Mouse (Mus musculus): ENCODE results near the gene Cdk6. TPM values are rescaled to one million over a fixed set of nuclear protein-coding genes. Genes with fewer than 3 reads are reported as not detected.

Gene Cdk6
- total and polyA plus RNA-seq, 3 experiments = 40.4 to 171 (median 50.8) TPM

DNA sequence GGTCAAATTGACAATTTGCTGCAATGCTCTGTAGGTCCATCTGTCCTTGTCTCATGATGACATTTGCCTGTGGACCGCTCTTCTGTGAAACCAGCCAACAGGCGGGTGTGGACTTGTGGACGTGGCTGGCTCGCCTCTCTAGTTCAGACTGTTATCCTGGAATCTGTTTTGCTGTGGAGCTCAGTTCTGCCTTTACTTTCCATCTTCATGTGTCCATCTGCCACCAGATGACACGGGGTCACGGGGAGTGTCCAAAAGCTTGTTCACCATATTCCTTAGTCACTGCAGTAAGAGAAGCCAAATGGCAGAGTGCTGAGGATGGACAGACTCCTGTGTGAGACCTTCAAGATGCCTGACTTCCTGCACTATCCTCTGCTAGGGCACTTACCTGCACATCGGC is 52.9 kb downstream of the Cdk6 start:
- H3K4me3 ChIP-seq (replicated peaks in 1 of 3; ENCODE audit: low read depth in 2 of 3, low read length in 2 of 3, poor library complexity in 1 of 3) = no peak overlapping the region
- H3K9ac ChIP-seq (ENCODE audit: insufficient read depth, low read depth) = no peak overlapping the region
- no peaks in the 10 kb centered on the region for H3K27me3 ChIP-seq (replicated peaks)
- H3K4me1 ChIP-seq (ENCODE audit: control insufficient read depth in 1 of 2, insufficient read depth in 2 of 2) = peaks cover 3 to 17% of the 10 kb centered on the region in 2 experiments; a peak in 2 of 4 replicates
- no peaks in the 10 kb centered on the region for H3K9me3 ChIP-seq (replicated peaks; ENCODE audit: low read length)
- H3K79me2 ChIP-seq (replicated peaks; ENCODE audit: control insufficient read depth, extremely low read depth, insufficient read depth, poor library complexity, severe bottlenecking) = peaks cover 79% of the 10 kb centered on the region
- H3K27ac ChIP-seq (ENCODE audit: insufficient read depth, low read depth) = no peak overlapping the region
- TF ChIP-seq ETS1 (conservative IDR thresholded peaks at IDR 0.05; ENCODE audit: low read depth, low read length) (no peak), CHD2 (IDR thresholded peaks at IDR 0.05; ENCODE audit: low read length) (no peak), MAX (IDR thresholded peaks at IDR 0.05; ENCODE audit: low read length) (no peak), MXI1 (IDR thresholded peaks at IDR 0.05; ENCODE audit: low read depth, low read length) (no peak), UBTF (IDR thresholded peaks at IDR 0.05; ENCODE audit: low read depth, low read length) (no peak), TCF12 (IDR thresholded peaks at IDR 0.05; ENCODE audit: low read depth, low read length) (no peak), NRF1 (IDR thresholded peaks at IDR 0.05; ENCODE audit: low read depth, low read length) (no peak), POLR2AphosphoS2 (IDR thresholded peaks at IDR 0.05; ENCODE audit: low read depth, low read length) (no peak), SIN3A (IDR thresholded peaks at IDR 0.05; ENCODE audit: low read length) (no peak), ELF1 (IDR thresholded peaks at IDR 0.05; ENCODE audit: low read depth, low read length) (no peak), RCOR1 (conservative IDR thresholded peaks at IDR 0.05; ENCODE audit: low read depth, low read length) (no peak), MAFK (IDR thresholded peaks at IDR 0.05; ENCODE audit: insufficient replicate concordance, low read length) (no peak)
- no peak overlapping the region for H3K4me2 ChIP-seq (ENCODE audit: insufficient read depth, low read depth, poor library complexity, severe bottlenecking)
- H3K36me3 ChIP-seq (replicated peaks in 1 of 2; ENCODE audit: control insufficient read depth in 1 of 2, insufficient read depth in 1 of 2, low read length in 1 of 2) = peaks cover 58 to 93% of the 10 kb centered on the region in 2 experiments
- no peak for DNase-seq (ENCODE audit: extremely low read depth)
- in situ Hi-C loops (cut with MboI; ENCODE audit: low pct_ligation_motif_present, low pct_unique_long_range_greater_than_20kb, low sequenced_read_pairs) (no loop called here), dilution Hi-C loops (cut with MboI; ENCODE audit: extremely low pct_ligation_motif_present, extremely low pct_unique_long_range_greater_than_20kb, low sequenced_read_pairs) (no loop called here)

DNA sequence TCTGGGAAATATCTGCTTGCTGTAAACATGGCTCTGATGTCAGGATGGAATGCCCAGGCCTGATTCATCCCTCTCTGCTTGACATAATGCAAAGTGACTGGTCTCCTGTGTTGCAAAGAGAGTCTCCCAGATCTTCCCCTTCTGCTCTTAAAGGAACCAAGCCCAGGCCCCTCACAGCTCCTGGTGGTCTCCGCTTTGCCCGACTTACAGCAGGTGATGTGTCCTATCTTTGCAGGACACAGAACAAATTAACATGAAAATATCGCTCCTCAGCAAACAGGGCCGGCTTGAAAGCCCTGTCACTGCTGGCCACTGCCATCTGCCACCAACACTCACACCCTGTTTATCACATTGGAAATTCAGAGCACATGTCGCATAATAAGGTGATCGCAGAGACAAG is 53.7 kb downstream of the Cdk6 start:
- no peak overlapping the region for H3K4me2 ChIP-seq (ENCODE audit: insufficient read depth, low read depth, poor library complexity, severe bottlenecking)
- dilution Hi-C loops (cut with MboI; ENCODE audit: extremely low pct_ligation_motif_present, extremely low pct_unique_long_range_greater_than_20kb, low sequenced_read_pairs) = no loop called here
- peaks cover 62 to 95% of the 10 kb centered on the region in 2 experiments for H3K36me3 ChIP-seq (replicated peaks in 1 of 2; ENCODE audit: control insufficient read depth in 1 of 2, insufficient read depth in 1 of 2, low read length in 1 of 2)

DNA sequence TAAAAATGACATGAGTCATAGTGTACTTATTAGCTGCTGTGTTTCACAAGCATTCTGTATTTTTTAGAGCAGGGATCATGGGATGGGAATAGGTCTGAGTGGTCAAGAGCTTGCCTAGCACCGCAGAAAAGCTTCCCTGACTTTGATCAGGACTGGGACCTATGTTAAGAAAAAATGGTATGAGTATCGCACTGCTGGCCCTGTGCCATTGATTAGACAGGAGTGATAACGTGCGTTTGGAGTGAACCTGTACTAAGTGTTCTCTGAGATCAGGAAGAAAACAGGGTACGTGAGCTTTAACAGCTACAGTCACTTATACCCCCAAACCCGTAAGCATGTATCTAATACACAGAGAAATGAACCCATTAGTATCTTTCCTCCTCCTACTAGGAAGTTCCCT is 54.9 kb downstream of the Cdk6 start:
- in situ Hi-C loops (cut with MboI; ENCODE audit: low pct_ligation_motif_present, low pct_unique_long_range_greater_than_20kb, low sequenced_read_pairs) (no loop called here), dilution Hi-C loops (cut with MboI; ENCODE audit: extremely low pct_ligation_motif_present, extremely low pct_unique_long_range_greater_than_20kb, low sequenced_read_pairs) (no loop called here)
- Histone ChIP-seq H3K36me3 (replicated peaks in 1 of 2; ENCODE audit: control insufficient read depth in 1 of 2, insufficient read depth in 1 of 2, low read length in 1 of 2) (peaks cover 54 to 86% of the 10 kb centered on the region in 2 experiments), H3K4me3 (replicated peaks in 1 of 3; ENCODE audit: low read depth in 2 of 3, low read length in 2 of 3, poor library complexity in 1 of 3) (no peak overlapping the region), H3K27ac (ENCODE audit: insufficient read depth, low read depth) (no peak overlapping the region), H3K27me3 (replicated peaks) (no peaks in the 10 kb centered on the region), H3K9me3 (replicated peaks; ENCODE audit: low read length) (no peaks in the 10 kb centered on the region), H3K4me2 (ENCODE audit: insufficient read depth, low read depth, poor library complexity, severe bottlenecking) (no peak overlapping the region), H3K4me1 (ENCODE audit: control insufficient read depth in 1 of 2, insufficient read depth in 2 of 2) (peaks cover 3 to 17% of the 10 kb centered on the region in 2 experiments; a peak in 2 of 4 replicates), H3K9ac (ENCODE audit: insufficient read depth, low read depth) (no peak overlapping the region), H3K79me2 (replicated peaks; ENCODE audit: control insufficient read depth, extremely low read depth, insufficient read depth, poor library complexity, severe bottlenecking) (peaks cover 75% of the 10 kb centered on the region)
- no peak for DNase-seq (ENCODE audit: extremely low read depth)
- TF ChIP-seq CHD2 (IDR thresholded peaks at IDR 0.05; ENCODE audit: low read length) (no peak), SMC3 (IDR thresholded peaks at IDR 0.05; ENCODE audit: low read depth, low read length) (no peak), MAX (IDR thresholded peaks at IDR 0.05; ENCODE audit: low read length) (no peak), USF1 (IDR thresholded peaks at IDR 0.05; ENCODE audit: low read depth, low read length) (no peak), RAD21 (IDR thresholded peaks at IDR 0.05; ENCODE audit: low read depth, low read length) (no peak), ZKSCAN1 (IDR thresholded peaks at IDR 0.05; ENCODE audit: borderline replicate concordance, low read depth, low read length) (no peak), E2F4 (IDR thresholded peaks at IDR 0.05; ENCODE audit: insufficient replicate concordance, low read depth, low read length) (no peak), MAFK (IDR thresholded peaks at IDR 0.05; ENCODE audit: insufficient replicate concordance, low read length) (no peak), ZNF384 (IDR thresholded peaks at IDR 0.05; ENCODE audit: low read depth, low read length) (no peak), CHD1 (IDR thresholded peaks at IDR 0.05; ENCODE audit: low read depth, low read length) (no peak), CTCF (conservative IDR thresholded peaks at IDR 0.05 in 1 of 2, IDR thresholded peaks at IDR 0.05 in 1 of 2; ENCODE audit: low read depth in 2 of 2, low read length in 2 of 2) (no peak), PAX5 (IDR thresholded peaks at IDR 0.05; ENCODE audit: low read length) (no peak)

More for the DNA sequence above, 53.7 kb downstream of the Cdk6 start:
- H3K79me2 ChIP-seq (replicated peaks; ENCODE audit: control insufficient read depth, extremely low read depth, insufficient read depth, poor library complexity, severe bottlenecking) = peaks cover 78% of the 10 kb centered on the region
- in situ Hi-C loops (cut with MboI; ENCODE audit: low pct_ligation_motif_present, low pct_unique_long_range_greater_than_20kb, low sequenced_read_pairs) = no loop called here
- TF ChIP-seq GABPA (IDR thresholded peaks at IDR 0.05; ENCODE audit: insufficient replicate concordance, low read depth, low read length) (no peak), HCFC1 (IDR thresholded peaks at IDR 0.05; ENCODE audit: low read depth, low read length) (no peak), E2F4 (IDR thresholded peaks at IDR 0.05; ENCODE audit: insufficient replicate concordance, low read depth, low read length) (no peak), MAX (IDR thresholded peaks at IDR 0.05; ENCODE audit: low read length) (no peak), JUND (conservative IDR thresholded peaks at IDR 0.05; ENCODE audit: low read depth, low read length) (no peak)
- no peak overlapping the region for H3K27ac ChIP-seq (ENCODE audit: insufficient read depth, low read depth)
- no peaks in the 10 kb centered on the region for H3K9me3 ChIP-seq (replicated peaks; ENCODE audit: low read length)
- peaks cover 3 to 17% of the 10 kb centered on the region in 2 experiments; a peak in 2 of 4 replicates for H3K4me1 ChIP-seq (ENCODE audit: control insufficient read depth in 1 of 2, insufficient read depth in 2 of 2)
- no peak overlapping the region for H3K4me3 ChIP-seq (replicated peaks in 1 of 3; ENCODE audit: low read depth in 2 of 3, low read length in 2 of 3, poor library complexity in 1 of 3)
- H3K9ac ChIP-seq (ENCODE audit: insufficient read depth, low read depth) = no peak overlapping the region
- H3K27me3 ChIP-seq (replicated peaks) = no peaks in the 10 kb centered on the region
- DNase-seq (ENCODE audit: extremely low read depth) = no peak

Data from CH12.LX (cell line).